ENCODE assay signal across 41 mouse cellular contexts in genomic region chr6:135260435-135260834, GRCm38 (mm10). TPM values are rescaled to one million over a fixed set of nuclear protein-coding genes. Genes with fewer than 3 reads are reported as not detected.
DNase-seq lines count a peak whose midpoint lies in the region; ATAC-seq and TF ChIP-seq lines count a peak whose summit lies in the region.
"Had no signal": no experiment of that assay in that cellular context is flagged by ENCODE, and none has a peak within 500 bp of the region (broad histone marks: within the 10 kb centered on the region; RNA-seq: fewer than 3 reads in every experiment).

No protein-coding gene starts in this region.

- no peak overlapping the region for H3K27ac ChIP-seq in heart, adult 2 months
- H3K27ac ChIP-seq in liver, postnatal 0 days (ENCODE audit: low read depth): no peak overlapping the region
- H3K27ac ChIP-seq in bone marrow macrophage, adult 2 months (ENCODE audit: insufficient read depth, low read depth, low read length): peak overlapping the region; percentile 39; the same call in 1 of the 2 replicates
- H3K27ac ChIP-seq: embryonic facial prominence, embryonic 13.5 days; forebrain, embryonic 12.5 days; hindbrain, embryonic 13.5 days; kidney, embryonic 15.5 days; limb, embryonic 12.5 days; liver, embryonic 15.5 days; midbrain, embryonic 12.5 days had no signal

- 0 out of 2 replicates have a peak, but pooled peaks have one; percentile 12 for TF ChIP-seq CTCF in heart, adult 2 months (IDR thresholded peaks at IDR 0.05)
- TF ChIP-seq CTCF in liver, postnatal 0 days (IDR thresholded peaks at IDR 0.05; ENCODE audit: low read depth): peak; percentile 20; the same call in 1 of the 2 replicates
- TF ChIP-seq CTCF in bone marrow macrophage, adult 2 months (IDR thresholded peaks at IDR 0.05; ENCODE audit: low read depth, low read length): no peak

- no peak overlapping the region for H3K4me2 ChIP-seq in liver, postnatal 0 days (ENCODE audit: low read depth, low read length)
- H3K4me2 ChIP-seq: embryonic facial prominence, embryonic 13.5 days; forebrain, embryonic 12.5 days; heart, embryonic 11.5 days; hindbrain, embryonic 13.5 days; kidney, embryonic 15.5 days; limb, embryonic 12.5 days; liver, embryonic 15.5 days; midbrain, embryonic 12.5 days had no signal

- intact Hi-C loops in heart, adult 2 months (cut with DNase I): no loop called here
- intact Hi-C loops in heart, postnatal 14 days (cut with DNase I): no loop called here

- H3K9ac ChIP-seq in heart, adult 2 months (ENCODE audit: low read depth, low read length): no peak overlapping the region
- no peak overlapping the region for H3K9ac ChIP-seq in liver, postnatal 0 days (replicated peaks)
- H3K9ac ChIP-seq: embryonic facial prominence, embryonic 13.5 days; forebrain, embryonic 12.5 days; forebrain, postnatal 0 days; hindbrain, embryonic 13.5 days; kidney, embryonic 15.5 days; limb, embryonic 12.5 days; liver, embryonic 15.5 days; midbrain, embryonic 12.5 days had no signal

- no peaks in the 10 kb centered on the region for H3K9me3 ChIP-seq in liver, postnatal 0 days (ENCODE audit: low read length)
- H3K9me3 ChIP-seq: embryonic facial prominence, embryonic 13.5 days; kidney, embryonic 15.5 days; liver, embryonic 15.5 days had no signal

- H3K79me2 ChIP-seq in heart, adult 2 months (replicated peaks; ENCODE audit: control insufficient read depth, insufficient read depth, low read length): no peaks in the 10 kb centered on the region

- no peak for TF ChIP-seq POLR2A in heart, adult 2 months (IDR thresholded peaks at IDR 0.05; ENCODE audit: insufficient read depth, low read depth, low read length)
- TF ChIP-seq POLR2A in bone marrow macrophage, adult 2 months (IDR thresholded peaks at IDR 0.05; ENCODE audit: borderline replicate concordance, low read depth, low read length): no peak

- H3K36me3 ChIP-seq in heart, adult 2 months (ENCODE audit: control insufficient read depth, insufficient read depth, low read length): no peaks in the 10 kb centered on the region
- H3K36me3 ChIP-seq in liver, postnatal 0 days (replicated peaks; ENCODE audit: insufficient read depth, low read length): no peaks in the 10 kb centered on the region
- H3K36me3 ChIP-seq: embryonic facial prominence, embryonic 13.5 days; forebrain, embryonic 12.5 days; hindbrain, embryonic 13.5 days; kidney, embryonic 15.5 days; limb, embryonic 12.5 days; liver, embryonic 15.5 days; midbrain, embryonic 12.5 days had no signal

- no peaks in the 10 kb centered on the region for H3K4me1 ChIP-seq in heart, adult 2 months (ENCODE audit: control insufficient read depth, insufficient read depth, low read length)
- H3K4me1 ChIP-seq in liver, postnatal 0 days (ENCODE audit: insufficient read depth): no peaks in the 10 kb centered on the region
- H3K4me1 ChIP-seq in bone marrow macrophage, adult 2 months (ENCODE audit: control insufficient read depth, insufficient read depth, low read length): peaks cover 6% of the 10 kb centered on the region
- H3K4me1 ChIP-seq: embryonic facial prominence, embryonic 13.5 days; forebrain, embryonic 12.5 days; hindbrain, embryonic 13.5 days; kidney, embryonic 15.5 days; limb, embryonic 12.5 days; liver, embryonic 15.5 days; megakaryocyte, embryonic 14.5 days; midbrain, embryonic 12.5 days had no signal

- no peaks in the 10 kb centered on the region for H3K27me3 ChIP-seq in heart, adult 2 months (ENCODE audit: control insufficient read depth, insufficient read depth, low read length)
- H3K27me3 ChIP-seq in liver, postnatal 0 days (ENCODE audit: insufficient read depth, low read length): no peaks in the 10 kb centered on the region
- H3K27me3 ChIP-seq: CH12.LX; embryonic facial prominence, embryonic 13.5 days; forebrain, embryonic 12.5 days; hindbrain, embryonic 13.5 days; kidney, embryonic 15.5 days; limb, embryonic 12.5 days; liver, embryonic 15.5 days; megakaryocyte, embryonic 14.5 days; midbrain, embryonic 12.5 days had no signal

- H3K4me3 ChIP-seq in heart, adult 2 months: no peak overlapping the region
- H3K4me3 ChIP-seq in liver, postnatal 0 days (ENCODE audit: low read depth, low read length): no peak overlapping the region
- H3K4me3 ChIP-seq in bone marrow macrophage, adult 2 months (ENCODE audit: insufficient read depth, low read length): no peak overlapping the region
- H3K4me3 ChIP-seq: embryonic facial prominence, embryonic 13.5 days; erythroblast, embryonic 14.5 days; forebrain, embryonic 12.5 days; hindbrain, embryonic 13.5 days; kidney, embryonic 15.5 days; limb, embryonic 12.5 days; liver, embryonic 15.5 days; megakaryocyte, embryonic 14.5 days; midbrain, embryonic 12.5 days had no signal

- DNase-seq in heart, adult 2 months: no peak
- no peak for DNase-seq in heart, postnatal 14 days
- DNase-seq in liver, postnatal 0 days: no peak
- DNase-seq in liver: no peak
- DNase-seq in ES-CJ7 (ENCODE audit: low read depth, low spot score): peak; percentile 58
- no peak for DNase-seq in frontal cortex, postnatal 25 days (ENCODE audit: low spot score in 2 of 2)
- DNase-seq: adrenal gland, postnatal 10 days; cerebellum, adult 18-20 months; cerebellum, postnatal 10 days; forebrain, postnatal 0 days; gastrocnemius, postnatal 14 days; heart, adult 11 months; heart, postnatal 4 days; kidney, adult 11 months; kidney, postnatal 36 days; layer of hippocampus, adult 9-11 months; lung, postnatal 4 days; retina, postnatal 1 day; right cerebral cortex, postnatal 14 days; thymus, adult 18-20 months; thymus, postnatal 25 days had no signal

- no peak for ATAC-seq in liver, postnatal 0 days
- no peak for ATAC-seq in granulocyte monocyte progenitor cell, adult 5-6 weeks (replicated peaks; ENCODE audit: poor library complexity, severe bottlenecking)
- ATAC-seq: forebrain, postnatal 0 days had no signal

- no peak for TF ChIP-seq EP300 in heart, adult 2 months (IDR thresholded peaks at IDR 0.05; ENCODE audit: insufficient read depth, low read depth, low read length)
- TF ChIP-seq EP300 in liver, postnatal 0 days (IDR thresholded peaks at IDR 0.05; ENCODE audit: low read depth): no peak

- 94% methylated on average over 6 of the region's 6 CpGs for WGBS in heart, adult 2 months
- 81% methylated on average over 6 of the region's 6 CpGs for WGBS in liver, postnatal 0 days (ENCODE audit: insufficient replicate concordance)

RNA-seq across cellular contexts. Expression of gene Gsg1, which starts 6.3 kb away (rescaled TPM):
- total RNA-seq in heart, adult 2 months (2021): under 1 TPM; 0.34 to 0.68 TPM
- polyA plus RNA-seq in heart, adult 2 months (2012; rRNA removed): 2.7 and 3.0 TPM in 2 replicates
- total RNA-seq in heart, postnatal 14 days (2021): under 1 TPM in 1 of 2 experiments, not detected in 1; 0.86 TPM
- 0.14 and 0.26 TPM in 2 replicates for polyA plus RNA-seq in liver, postnatal 0 days (2015; fragmentation: Nextera tagmentation; extraction: Ambion mirVana)
- 1.2 TPM in 1 of 2 replicates, not detected in the other for polyA plus RNA-seq in bone marrow macrophage, adult 2 months (2012; ENCODE audit: insufficient read depth, insufficient read length, missing spikeins)
- total RNA-seq in granulocyte monocyte progenitor cell, adult 5-6 weeks (2014; fragmentation: Nextera tagmentation): not detected in 2 replicates
- total RNA-seq in granulocyte monocyte progenitor cell, adult 5-6 weeks (2017): not detected in 2 replicates
- total RNA-seq: adrenal gland, postnatal 10 days; CH12.LX; left cerebral cortex, adult 18-20 months; left cerebral cortex, postnatal 25 days had no signal
- polyA plus RNA-seq: erythroblast, embryonic 14.5 days had no signal

RNA-seq across cellular contexts. Expression of gene Pbp2, which starts 49.8 kb away (rescaled TPM):
- total RNA-seq in heart, adult 2 months (2021): not detected
- 0.12 TPM in 1 of 2 replicates, not detected in the other for polyA plus RNA-seq in heart, adult 2 months (2012; rRNA removed)
- not detected for total RNA-seq in heart, postnatal 14 days (2021)
- polyA plus RNA-seq in liver, postnatal 0 days (2015; fragmentation: Nextera tagmentation; extraction: Ambion mirVana): not detected in 2 replicates
- not detected in 2 replicates for polyA plus RNA-seq in bone marrow macrophage, adult 2 months (2012; ENCODE audit: insufficient read depth, insufficient read length, missing spikeins)
- not detected in 2 replicates for total RNA-seq in granulocyte monocyte progenitor cell, adult 5-6 weeks (2014; fragmentation: Nextera tagmentation)
- total RNA-seq in granulocyte monocyte progenitor cell, adult 5-6 weeks (2017): not detected in 2 replicates
- total RNA-seq: adrenal gland, postnatal 10 days; CH12.LX; common myeloid progenitor, adult 5-6 weeks; forebrain, postnatal 0 days; gastrocnemius, postnatal 14 days; heart, postnatal 4 days; left cerebral cortex, adult 18-20 months; monocyte, adult 5-6 weeks had no signal
- polyA plus RNA-seq: embryonic facial prominence, embryonic 13.5 days; erythroblast, embryonic 14.5 days; forebrain, embryonic 12.5 days; forebrain, postnatal 0 days; heart, embryonic 11.5 days; heart, embryonic 16.5 days; limb, embryonic 12.5 days; liver, embryonic 15.5 days; midbrain, embryonic 12.5 days; small intestine, adult 2 months; stomach, embryonic 14.5 days had no signal
